Mouse (Mus musculus) gonadal fat pad, adult 2 months (tissue): ENCODE data around the gene Dedd2. TPM values are rescaled to one million over a fixed set of nuclear protein-coding genes. Genes with fewer than 3 reads are reported as not detected.
"Not testable (repeated sequence)": the region's sequence is repeated elsewhere in the genome, so short reads cannot be mapped to it uniquely, and the experiment has no call there.

Experiments
- DNase-seq: peaks from one replicate; pipeline ENCODE4 v3.0.0-alpha.2; 2012; ENCODE audit warnings: low read depth
- polyA plus RNA-seq: library from polyadenylated mRNA; depleted of rRNA; stranded (reverse); fragments of >200 nt; gene quantifications from 2 replicates; pipeline ENCODE4 v1.2.3, GENCODE M21; 2012; rRNA removed

The Dedd2 gene
- polyA plus RNA-seq, result 21.9 and 23.3 TPM in 2 replicates

DNA sequence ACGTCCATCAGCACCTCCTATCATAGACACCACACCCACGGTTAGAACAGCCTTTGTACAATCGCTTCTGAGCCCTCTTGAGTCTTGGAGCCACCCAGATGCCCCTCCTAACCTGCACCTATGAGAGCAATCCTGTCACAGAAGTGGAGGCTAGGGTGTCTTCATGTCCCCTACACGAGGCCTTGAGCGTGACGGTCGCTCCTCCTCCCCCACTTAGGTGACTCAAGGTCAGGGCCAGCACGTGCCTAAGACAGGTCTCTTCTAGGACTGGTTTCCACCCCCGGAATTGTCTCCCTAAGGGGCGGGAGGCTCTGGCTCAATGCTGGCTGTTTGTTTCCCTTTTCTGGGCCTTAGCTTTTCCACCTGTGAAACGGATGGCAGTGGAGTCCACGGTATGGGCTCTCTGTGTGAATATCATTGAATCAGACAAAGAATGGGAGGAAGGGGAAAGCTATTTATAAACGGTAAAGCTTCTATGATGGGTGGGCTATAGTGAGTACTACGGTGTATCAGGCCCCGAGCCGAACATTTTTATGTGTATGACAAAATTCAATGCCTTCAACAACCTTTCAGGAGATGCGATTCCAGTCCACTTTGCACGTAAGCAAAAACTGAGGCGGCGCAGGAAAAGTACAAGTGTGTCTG, at the start of gene Dedd2:
Gene Dedd2, minus strand, starts transcription at position 159 of the 645 bp plus-strand sequence.
- no peak for DNase-seq

DNA sequence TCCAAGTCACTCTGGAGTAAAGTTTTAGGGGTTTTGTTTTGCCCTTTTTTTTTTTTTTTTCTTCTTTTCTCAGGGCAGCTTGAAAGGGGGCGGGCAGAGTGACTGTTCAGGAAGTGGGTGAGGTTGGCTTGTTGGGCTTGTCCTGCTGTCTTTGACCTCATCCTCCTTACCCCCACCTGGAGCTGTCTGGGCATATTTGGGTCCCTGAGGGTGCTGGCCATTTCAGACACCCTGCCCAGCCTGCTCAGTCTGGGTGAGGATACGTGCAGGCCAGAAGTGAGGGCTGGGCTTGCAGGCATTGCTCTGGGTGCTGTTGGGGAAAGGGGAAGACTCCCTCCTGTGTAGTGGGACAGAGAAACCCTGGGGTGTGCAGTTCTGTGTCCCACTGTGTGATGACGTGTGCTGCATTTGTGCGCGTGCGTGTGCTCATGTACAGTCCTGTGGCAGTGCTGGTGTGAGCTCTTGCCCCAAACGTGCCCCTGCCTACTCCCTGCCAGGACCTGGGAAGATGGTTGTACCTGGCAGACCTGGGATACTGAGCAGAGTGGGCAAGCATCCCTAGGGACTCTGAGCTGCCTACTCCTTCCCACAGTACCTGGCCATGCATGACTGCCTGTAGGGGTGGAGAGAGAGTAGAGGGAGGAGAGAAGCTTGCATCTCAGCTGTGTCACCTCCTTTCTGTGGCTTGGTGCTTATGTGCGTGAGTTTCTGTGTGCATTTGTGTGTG, 49.3 kb upstream of the Dedd2 start:
- no peak for DNase-seq

DNA sequence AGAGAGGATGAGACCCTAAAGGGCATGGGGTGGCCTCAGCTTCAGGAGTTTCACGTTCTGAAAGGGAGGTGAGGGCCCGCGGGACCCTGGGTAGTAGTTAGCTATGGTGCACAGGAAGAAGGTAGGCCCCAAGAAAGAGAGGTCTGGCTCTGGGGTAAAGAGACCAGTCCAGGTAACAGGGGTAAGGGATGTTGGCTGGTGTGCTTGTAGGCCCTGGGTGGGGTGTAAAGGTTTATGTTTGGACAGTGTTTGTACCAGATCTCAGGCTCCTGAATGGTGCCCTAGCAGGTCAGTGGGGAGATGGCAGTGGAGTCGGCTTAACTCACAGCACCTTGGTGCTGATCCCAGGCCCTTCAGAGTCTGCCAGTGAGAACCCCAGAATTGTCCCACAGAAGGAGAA, 48.6 kb upstream of the Dedd2 start:
- no peak for DNase-seq

DNA sequence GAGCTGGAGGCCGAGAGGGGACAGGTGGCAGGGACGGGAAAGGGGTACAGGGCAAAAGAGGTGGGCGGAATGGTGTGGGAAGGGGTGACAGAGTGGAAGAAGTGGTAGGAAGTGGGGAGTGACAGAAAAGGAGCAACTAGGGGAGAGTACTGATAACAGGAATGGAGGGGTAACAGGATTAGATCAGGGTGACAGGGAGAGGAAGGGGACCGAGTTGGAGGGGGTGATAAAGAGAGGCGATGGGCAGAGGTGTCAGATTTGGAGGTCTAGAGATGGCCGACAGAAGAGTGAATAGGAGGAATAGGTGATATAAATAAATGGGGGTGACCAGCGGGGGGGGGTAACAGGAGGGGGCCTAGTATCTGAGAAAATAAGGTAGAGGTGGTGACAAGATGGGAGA, 48.2 kb upstream of the Dedd2 start:
- no peak for DNase-seq

DNA sequence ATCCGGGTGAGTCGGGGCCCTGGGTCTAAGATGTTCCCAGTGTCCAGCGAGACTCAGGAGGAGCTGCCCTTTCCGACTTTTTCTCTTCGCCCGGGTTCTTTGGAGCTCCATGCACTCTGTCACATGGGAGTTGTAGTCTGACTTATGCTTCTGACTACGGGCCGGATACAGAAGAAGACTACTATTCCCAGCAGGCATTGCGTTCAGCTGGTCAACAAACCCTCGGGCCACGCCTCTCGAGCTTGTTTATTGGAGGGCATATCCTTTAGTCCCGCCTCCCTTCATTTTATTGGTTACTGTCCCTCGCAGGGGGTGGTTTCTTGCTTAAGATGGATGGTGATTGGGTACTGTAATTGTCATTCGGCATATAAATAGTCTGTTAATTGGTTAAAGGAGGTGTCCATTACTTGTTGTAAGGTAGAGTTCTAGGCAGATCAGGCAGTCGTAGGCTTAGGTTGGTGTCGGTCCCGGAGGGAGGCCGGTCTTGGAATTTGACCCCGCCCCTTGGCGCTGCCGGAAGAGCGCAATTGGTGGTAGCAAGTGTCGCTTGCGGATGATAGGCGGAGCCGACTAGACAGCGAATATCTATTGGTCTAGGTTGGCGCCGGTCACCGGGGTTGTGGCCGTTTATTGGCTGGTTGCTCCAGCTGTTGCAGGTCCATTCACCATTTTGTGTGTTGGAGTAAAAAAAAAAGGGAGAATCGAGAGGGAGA, 47.5 kb upstream of the Dedd2 start:
- DNase-seq, result peak; percentile 100

DNA sequence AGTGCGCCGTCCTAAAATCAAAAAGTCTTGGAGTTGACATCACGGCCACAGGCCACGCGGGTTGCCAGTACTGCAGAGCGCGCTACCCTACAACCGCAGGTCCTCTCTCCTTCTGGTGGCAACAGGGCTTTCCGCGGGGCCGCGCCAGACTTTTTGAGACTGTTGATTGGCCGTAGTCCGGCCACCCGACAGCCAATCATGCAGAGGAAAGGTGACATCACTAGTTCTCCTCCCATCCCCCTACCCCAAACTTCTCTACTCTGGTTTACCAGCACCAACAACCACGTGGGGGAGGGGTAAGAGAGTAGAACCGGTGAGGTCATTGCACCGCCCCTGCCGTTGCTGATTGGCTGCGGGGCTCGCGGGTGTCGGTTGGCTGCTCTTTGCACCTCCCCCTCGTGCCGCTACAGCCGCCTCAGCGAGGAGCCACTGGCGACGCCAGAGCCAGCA, 46.9 kb upstream of the Dedd2 start, which contains the start of gene Cic:
Gene Cic, plus strand, starts transcription at position 404 of the 450 bp plus-strand sequence.
- peak; percentile 94 for DNase-seq

DNA sequence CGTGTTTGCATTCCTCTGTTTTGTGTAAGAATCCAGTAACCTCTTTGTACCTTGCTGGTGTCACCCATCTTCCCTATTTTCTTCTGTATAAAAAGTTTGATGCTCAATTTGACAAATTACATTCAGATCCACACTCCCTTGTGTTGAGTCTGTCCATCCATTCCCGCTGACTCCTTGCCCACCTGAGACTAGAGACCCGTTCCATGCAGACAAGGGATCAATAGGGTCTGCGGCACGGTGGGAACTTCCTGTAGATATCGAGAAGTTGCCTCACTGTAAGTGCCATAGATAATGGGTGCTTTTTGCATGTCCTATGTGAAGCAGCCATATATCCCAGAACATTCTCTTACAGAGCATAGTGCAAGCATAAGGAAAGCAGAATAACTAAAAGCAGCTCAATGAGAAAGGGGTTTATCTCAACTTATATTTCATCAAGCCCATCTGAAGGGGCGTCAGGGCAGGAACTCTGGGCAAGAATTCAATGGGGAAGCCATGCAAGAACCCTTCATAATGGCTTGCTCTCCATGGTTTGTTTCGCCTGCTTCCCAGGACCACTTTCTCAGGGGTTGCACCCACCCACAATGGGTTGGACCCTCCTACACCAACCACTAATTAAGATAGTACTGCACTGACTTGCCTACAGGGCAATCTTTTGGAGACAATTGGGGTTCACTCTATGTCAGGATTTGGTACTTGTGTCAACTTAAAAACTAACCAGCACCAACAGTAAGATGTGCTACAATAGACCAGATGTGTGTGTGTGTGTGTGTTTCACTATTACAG, 46.0 kb upstream of the Dedd2 start:
- no peak for DNase-seq

DNA sequence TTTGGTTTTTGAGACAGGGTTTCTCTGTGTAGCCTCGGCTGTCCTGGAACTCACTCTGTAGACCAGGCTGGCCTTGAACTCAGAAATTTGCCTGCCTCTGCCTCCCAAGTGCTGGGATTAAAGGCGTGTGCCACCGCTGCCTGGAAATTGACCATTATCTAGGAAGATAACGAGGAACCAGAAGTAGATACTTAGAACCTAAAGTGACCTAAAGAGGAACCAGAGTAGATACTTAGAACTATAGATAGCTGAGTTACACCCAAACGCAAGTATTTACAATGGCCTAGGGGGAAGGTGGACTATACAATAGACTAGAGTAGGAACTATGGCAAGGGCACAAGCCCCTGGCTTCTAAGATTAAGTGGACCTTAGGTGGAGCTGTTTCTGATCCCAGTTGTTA, 45.3 kb upstream of the Dedd2 start:
- DNase-seq, result not testable (repeated sequence)

DNA sequence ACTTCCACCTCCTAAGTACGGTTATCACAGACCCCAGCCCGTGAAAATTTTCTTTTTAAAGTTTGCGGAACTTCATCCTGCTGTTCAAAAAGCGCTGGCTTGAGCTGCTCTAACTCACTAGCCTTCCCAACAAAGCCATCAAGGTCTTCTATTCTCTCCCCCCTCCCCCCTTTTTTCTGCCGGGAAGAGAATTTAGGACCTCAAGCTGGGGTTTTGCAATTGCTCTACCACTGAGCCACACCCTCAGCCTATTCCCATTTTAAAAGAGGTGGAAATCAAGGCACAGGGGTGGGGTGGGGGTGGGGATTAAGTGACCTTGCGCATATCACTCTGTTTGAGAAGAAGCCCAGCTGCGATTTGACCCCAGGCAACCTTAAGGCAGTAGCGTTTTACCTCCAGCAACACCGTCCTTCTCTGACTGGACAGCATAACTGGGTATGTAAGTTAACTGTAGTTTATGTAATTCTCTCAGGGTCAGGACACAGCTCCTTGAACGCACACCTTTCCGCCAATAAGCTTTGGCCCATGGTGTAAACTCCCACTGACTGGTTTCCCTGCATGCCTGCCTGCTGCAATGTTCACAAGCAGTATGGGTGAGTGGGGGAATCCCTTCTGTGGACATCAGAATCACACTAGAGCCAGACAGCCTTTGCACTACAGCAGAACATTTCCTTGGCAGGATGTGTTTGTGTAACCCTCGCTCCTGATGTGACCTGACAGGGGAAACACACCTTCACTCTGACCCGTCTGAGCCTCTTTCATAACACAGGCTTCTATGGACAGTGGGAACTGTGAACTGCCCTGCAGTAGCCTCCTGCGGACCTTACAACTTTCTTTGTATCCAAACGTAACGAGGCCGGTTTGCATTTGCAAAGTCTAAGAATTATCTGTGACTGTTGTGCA, 43.8 kb upstream of the Dedd2 start:
- no peak for DNase-seq

DNA sequence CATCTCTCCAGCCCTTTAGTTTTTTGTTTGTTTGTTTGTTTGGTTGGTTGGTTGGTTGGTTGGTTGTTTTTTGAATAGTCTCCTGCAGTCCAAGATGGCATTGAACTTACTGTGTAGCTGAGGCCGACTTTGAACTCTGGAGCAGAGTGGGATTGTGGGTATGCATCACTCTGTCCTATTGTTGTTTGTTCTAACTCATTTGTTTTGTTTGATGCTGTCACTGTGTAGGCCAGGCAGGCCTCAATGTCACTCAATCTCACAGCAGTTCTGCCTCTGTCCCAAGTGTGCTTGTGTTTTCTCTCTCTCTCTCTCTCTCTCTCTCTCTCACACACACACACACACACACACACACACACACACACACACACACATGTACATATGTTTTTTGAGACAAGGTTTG, 41.5 kb upstream of the Dedd2 start:
- DNase-seq, result no peak

DNA sequence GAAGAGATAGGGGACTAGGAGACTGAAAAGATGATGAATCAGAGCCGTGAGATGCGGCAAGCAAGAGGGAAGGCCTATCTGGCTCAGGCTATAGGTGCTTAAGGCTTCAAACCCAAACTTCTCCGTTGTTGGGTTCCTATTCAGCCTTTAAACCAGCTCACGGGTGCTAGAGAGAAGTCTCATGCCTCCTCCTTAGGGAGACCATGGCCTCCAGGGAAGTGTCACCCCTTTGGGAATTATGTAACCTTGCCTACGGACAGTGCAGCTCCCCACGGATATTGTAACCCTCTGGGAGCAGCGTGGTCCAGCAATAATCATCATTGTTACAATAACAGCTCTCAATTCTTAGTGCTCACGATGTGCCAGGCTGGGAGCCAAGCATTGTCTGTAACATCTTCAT, 31.4 kb upstream of the Dedd2 start:
- DNase-seq, result no peak

DNA sequence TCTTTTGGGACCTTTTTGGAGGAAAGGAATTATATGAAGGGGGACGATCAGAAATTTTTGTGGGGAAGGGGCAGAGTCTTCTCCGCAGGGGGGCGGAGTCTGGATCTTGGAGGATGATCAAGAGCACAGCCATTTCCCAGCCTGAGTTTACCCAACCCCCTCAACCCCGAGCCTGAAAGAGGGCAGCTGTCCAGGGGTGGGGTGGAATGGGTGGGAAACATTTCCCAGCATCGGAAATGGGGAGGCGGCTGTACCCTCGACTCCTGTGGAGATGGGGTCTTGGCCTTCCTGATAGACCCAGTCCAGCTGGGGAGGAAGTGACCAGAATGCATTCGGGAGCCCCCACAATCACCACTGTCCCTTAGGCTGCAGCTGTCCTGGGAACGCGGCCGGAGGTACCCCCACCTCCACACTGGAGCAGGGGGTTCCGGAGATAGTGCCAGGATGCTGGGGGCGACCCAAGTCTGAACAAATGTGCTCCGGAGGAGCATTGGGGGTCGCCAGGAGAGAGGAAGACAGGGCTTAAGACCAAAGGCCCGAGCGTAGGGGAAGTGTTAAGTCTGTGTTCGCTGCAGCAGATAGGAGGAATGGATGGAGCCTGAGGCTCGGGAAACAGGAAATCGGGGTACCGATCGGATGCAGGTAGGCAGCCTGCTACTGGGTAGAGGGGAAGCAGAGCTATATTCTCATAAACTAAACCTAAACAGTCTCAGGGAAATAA, 30.8 kb upstream of the Dedd2 start:
- DNase-seq, result no peak

DNA sequence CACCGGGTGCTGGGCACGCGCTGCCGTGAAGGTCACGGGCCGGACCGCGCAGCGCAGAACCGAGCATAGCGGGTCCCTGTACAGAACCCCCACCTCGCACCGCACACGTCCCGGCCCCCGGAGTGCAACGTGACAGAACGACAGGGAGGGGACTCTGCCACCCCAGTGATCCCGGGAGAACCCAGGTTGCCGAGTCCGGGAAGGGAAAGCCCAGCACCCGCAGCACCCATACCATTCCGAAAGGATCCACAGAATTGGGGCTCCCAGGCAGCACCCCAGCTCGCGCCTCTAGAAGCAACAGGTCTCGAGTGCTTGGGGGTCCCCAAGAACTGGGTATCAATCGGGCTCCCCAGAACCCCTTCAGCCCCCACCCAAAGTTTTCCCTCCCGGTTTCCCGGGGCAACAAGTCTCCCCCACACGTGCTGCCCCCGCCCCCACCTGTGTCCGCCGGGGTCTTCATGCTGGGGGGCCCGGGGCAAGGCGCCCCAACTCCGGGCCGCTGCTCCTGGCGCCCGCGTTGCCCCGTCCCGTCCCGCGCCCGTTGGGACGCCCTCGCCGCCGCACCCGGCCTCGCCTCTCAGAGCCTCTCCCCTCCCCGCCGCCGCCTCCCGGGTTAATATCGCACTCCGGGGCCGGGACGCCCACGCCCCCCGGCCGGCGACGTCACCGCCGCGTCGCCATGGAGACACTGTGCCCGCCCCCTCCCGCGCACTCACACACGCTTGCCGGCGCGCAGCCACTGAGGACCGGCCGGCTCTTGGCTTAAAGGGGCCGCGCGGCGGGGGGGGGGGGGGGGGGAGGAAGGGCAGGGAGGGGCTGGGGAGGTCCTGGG, 29.9 kb upstream of the Dedd2 start, which contains the start of gene Erf:
Gene Erf, minus strand, starts transcription at position 621 of the 832 bp plus-strand sequence.
- DNase-seq, result no peak

DNA sequence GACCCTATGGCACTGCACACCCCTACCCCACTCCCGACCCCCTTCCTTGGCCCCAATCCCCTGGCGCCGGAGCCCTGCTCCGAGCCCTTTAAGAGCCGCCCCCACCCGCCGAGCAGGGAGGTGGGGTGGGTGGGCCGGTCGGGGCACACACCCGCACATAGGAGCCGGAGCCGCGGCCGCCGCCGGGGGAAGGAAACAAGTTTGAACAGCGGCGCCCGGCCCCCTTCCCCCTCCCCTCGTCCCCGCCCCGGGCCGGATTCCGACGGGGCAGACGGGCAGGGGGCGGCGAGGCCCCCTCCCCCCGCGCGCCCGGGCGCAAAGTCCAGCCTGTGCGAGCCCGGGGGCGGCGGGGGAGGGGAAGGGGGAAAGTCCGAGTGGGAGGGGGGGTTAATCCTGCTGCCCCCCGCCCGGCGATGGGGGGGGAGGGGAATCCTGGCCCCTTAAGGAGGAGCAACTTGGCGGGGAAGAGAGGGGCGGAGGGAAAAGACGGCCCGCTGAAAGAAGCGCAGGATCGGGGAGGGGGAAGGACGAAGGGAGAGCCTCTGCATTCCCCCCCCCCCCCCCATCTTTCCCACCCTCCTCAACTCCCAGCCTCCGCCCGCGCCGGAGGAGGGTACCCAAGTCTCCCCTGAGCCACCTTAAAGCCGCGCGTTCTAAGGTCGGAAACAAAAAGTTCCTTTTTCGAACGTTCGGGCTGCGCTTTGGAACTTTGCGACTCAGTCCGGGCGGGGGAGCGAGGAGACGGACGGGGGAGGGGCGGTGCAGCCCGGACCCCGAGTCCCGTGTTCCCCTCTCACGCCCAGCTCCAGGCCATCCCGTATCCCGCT, 29.1 kb upstream of the Dedd2 start:
- no peak for DNase-seq

DNA sequence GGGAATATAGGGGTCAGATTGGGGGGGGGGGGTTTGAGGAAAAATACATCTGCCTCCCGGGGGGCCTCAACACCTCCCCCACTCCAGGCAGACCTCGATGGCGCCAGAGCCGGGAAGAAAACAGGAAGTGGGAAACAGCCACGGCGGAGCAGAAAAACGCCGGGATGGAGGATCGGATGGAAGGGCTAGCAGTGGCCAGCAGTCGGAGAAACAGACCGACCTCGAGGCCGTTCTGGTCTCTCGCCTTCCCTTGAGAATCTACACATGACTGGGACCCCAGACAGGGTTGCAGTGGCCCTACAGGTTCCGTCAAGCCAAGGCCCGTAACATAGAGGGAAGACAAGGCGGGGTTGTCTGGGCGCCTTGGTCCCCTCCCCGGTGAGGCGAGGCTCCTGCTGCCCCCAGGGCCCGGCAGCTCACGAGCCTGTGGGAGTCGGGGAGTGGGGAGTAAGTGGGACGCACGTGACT, 28.5 kb upstream of the Dedd2 start:
- DNase-seq, result no peak

DNA sequence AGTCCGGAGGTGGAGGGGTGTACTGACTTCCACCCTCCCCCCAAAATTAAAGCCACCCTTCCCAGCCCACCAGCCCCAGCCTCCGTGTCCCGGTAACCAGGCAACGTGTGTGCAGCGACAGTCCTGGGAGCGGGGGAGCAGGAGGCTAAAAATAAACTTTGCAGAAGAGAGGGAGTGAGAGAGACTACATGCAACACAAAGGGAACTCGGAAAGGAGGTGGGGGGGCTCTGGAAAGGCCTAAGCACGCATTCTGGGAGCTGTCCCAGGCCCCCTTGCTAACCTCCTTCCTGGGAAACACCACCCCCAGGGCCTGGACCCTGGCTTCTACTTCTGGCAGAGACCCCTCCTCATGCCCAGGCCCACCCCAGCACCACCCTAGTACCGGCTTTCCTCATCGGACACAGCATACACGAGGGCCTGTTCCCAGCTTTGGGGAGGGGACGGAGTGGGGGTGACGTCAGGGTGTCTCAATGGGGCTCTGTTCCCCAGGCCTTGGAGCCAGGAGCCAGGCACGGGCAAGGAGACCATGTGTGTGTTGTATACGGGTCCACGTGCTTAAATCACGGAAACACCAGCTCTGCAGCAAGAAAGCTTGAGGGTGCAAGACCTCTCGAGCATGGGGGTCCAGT, 27.7 kb upstream of the Dedd2 start:
- DNase-seq, result no peak

DNA sequence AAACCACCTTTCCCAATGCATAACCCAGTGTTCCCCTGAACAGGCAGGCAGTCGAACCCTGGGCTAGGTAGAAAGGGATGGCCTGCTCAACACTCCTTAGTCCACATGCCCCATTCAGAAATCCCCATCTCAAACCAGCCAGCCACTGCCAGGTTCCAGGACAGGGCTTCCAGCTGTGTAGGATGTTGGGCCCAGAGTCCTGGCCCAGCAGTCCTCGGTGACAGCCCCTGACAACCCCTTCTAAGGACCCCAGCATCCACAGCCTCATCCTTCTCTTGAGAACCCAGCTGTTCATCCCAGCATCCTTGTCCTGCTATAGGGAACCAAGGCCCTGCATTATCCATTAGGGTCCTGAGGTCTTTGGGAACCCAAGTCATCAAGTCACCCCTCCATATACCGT, 27.1 kb upstream of the Dedd2 start:
- no peak for DNase-seq

DNA sequence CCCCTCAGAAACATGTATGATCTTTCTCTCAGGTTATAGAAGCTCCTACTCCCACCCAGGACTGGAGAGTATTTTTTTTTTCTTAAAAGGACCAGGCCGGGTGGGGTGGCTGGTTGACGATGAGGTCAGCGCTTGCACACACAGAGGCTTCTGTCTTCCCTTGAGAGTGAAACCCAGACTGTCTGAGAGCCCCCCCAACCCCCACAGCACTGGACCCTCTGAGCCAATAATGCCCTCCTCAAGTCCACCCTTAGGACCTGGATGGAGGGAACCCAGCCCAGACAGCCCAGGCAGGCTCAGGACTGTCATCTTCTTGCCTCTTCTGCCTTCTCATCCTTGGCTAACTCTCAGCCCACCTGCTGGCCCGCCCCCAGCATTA, 26.3 kb upstream of the Dedd2 start:
- no peak for DNase-seq
